Mouse (Mus musculus) layer of hippocampus, adult 8-10 months (tissue): ENCODE measurements around the gene Nt5c. TPM values are rescaled to one million over a fixed set of nuclear protein-coding genes. Genes with fewer than 3 reads are reported as not detected.

Source experiments
- microRNA-seq, 2 experiments: library from miRNA; unstranded; fragments of <30 nt; microRNA quantifications; one replicate each; pipeline ENCODE4 v1.2.0; 2022
- total RNA-seq, 4 experiments: library from RNA; stranded (reverse); gene quantifications; 2 replicates each; pipeline ENCODE4 v1.2.4; 2022

Nt5c gene
- total RNA-seq, 4 experiments from 2014 or later, result 58.8 to 68.5 (median 66.3) TPM

Small RNAs within 50 kb of the gene (microRNA-seq; reads per million reads assigned to microRNA genes)
- gene Mir3968, result 0 reads per million in 2 experiments

Other genes with a start within 250 kb of the Nt5c start
- gene Grin2c, start 224.6 kb downstream of the Nt5c start, total RNA-seq, result 10 to 100 TPM; 42.3 to 48.8 (median 44.6) TPM
- gene Fdxr, start 214.8 kb downstream of the Nt5c start, total RNA-seq, result 10 to 100 TPM; 22.8 to 25.5 (median 24.6) TPM
- gene Fads6, start 194.2 kb downstream of the Nt5c start, total RNA-seq, result 10 to 100 TPM; 16.7 to 18.5 (median 17.1) TPM
- under 1 TPM; 0.30 to 0.55 (median 0.40) TPM for gene Otop2, start 184.7 kb downstream of the Nt5c start, total RNA-seq
- under 1 TPM; 0.36 to 0.95 (median 0.59) TPM for gene Ush1g, start 169.8 kb downstream of the Nt5c start, total RNA-seq
- gene Otop3, start 157.1 kb downstream of the Nt5c start, total RNA-seq, result under 1 TPM in 2 of 4 experiments, not detected in 2; 0.14 to 0.27 TPM
- 100 to 1,000 TPM; 104 to 119 (median 117) TPM for gene Hid1, start 124.1 kb downstream of the Nt5c start, total RNA-seq
- 10 to 100 TPM; 25.7 to 29.6 (median 25.9) TPM for gene Cdr2l, start 109.9 kb downstream of the Nt5c start, total RNA-seq
- gene Mrpl58, start 88.1 kb downstream of the Nt5c start, total RNA-seq, result 100 to 1,000 TPM; 100 to 115 (median 105) TPM
- 100 to 1,000 TPM; 450 to 501 (median 483) TPM for gene Atp5h, start 71.9 kb downstream of the Nt5c start, total RNA-seq
- gene Kctd2, start 71.7 kb downstream of the Nt5c start, total RNA-seq, result 10 to 100 TPM; 67.4 to 74.9 (median 71.2) TPM
- not detected for gene Trim80, start 51.3 kb downstream of the Nt5c start, total RNA-seq
- under 1 TPM in 1 of 4 experiments, not detected in 3; 0.21 TPM for gene Slc16a5, start 29.4 kb downstream of the Nt5c start, total RNA-seq
- gene Armc7, start 16.2 kb downstream of the Nt5c start, total RNA-seq, result 10 to 100 TPM in 3 of 4 experiments, 1 to 10 TPM in 1; 10.0 to 16.7 (median 13.0) TPM
- gene Jpt1, start 22.5 kb upstream of the Nt5c start, total RNA-seq, result 100 to 1,000 TPM; 109 to 139 (median 124) TPM
- 100 to 1,000 TPM; 285 to 340 (median 310) TPM for gene Sumo2, start 44.4 kb upstream of the Nt5c start, total RNA-seq
- gene Nup85, start 72.6 kb upstream of the Nt5c start, total RNA-seq, result 10 to 100 TPM; 47.0 to 64.9 (median 53.1) TPM
- gene Mrps7, start 112.1 kb upstream of the Nt5c start, total RNA-seq, result 10 to 100 TPM; 49.1 to 55.3 (median 52.6) TPM
- gene Gga3, start 112.2 kb upstream of the Nt5c start, total RNA-seq, result 100 to 1,000 TPM in 2 of 4 experiments, 10 to 100 TPM in 2; 91.9 to 121 (median 102) TPM
- 10 to 100 TPM; 16.5 to 22.5 (median 17.9) TPM for gene Mif4gd, start 121.1 kb upstream of the Nt5c start, total RNA-seq
- 10 to 100 TPM; 55.6 to 81.3 (median 64.7) TPM for gene Slc25a19, start 136.4 kb upstream of the Nt5c start, total RNA-seq
- 100 to 1,000 TPM; 179 to 220 (median 196) TPM for gene Grb2, start 216.7 kb upstream of the Nt5c start, total RNA-seq